Mouse (Mus musculus): ENCODE data around the gene Arhgef3. TPM values are rescaled to one million over a fixed set of nuclear protein-coding genes. Genes with fewer than 3 reads are reported as not detected.
A peak's percentile ranks its signal among the peaks of the same experiment; 100 is the strongest.

Gene Arhgef3
- polyA plus RNA-seq, 1 experiment: 17.3 TPM

DNA sequence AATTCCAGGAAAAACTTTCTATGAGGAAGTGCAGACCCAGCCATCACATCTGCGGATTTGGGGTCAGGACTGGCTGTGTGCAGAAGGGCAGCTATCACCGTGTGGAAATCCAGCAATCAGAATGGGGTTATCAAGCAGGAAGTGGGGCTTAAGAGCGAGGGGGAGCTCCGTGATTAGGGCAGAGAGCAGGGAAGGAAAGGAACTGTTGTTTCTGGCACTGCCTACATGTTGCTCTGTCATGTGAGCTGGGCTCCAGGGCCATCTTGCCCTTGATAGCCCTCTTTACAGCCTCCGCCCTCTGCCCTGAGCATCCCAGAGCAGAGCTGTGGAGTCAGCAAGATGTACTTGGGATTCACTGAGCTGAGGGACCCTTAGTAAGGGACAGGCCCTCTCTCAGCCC lies 71.2 kb downstream of the Arhgef3 start:
- Histone ChIP-seq H3K4me1 (ENCODE audit: control insufficient read depth, insufficient read depth, low read length) (peaks cover 34% of the 10 kb centered on the region), H3K27me3 (replicated peaks; ENCODE audit: control insufficient read depth, insufficient read depth, low read length) (no peaks in the 10 kb centered on the region), H3K36me3 (ENCODE audit: control insufficient read depth, insufficient read depth, low read length) (no peaks in the 10 kb centered on the region), H3K4me3 (ENCODE audit: insufficient read depth, low read depth, low read length) (no peak overlapping the region), H3K27ac (ENCODE audit: insufficient read depth, low read depth, low read length) (no peak overlapping the region)
- WGBS: 60% methylated on average over 5 of the region's 5 CpGs
- TF ChIP-seq CTCF (conservative IDR thresholded peaks at IDR 0.05; ENCODE audit: insufficient read depth, insufficient read length, low read depth, low read length) (no peak), POLR2A (IDR thresholded peaks at IDR 0.05; ENCODE audit: low read depth, low read length) (no peak)
- DNase-seq: peak; percentile 44

DNA sequence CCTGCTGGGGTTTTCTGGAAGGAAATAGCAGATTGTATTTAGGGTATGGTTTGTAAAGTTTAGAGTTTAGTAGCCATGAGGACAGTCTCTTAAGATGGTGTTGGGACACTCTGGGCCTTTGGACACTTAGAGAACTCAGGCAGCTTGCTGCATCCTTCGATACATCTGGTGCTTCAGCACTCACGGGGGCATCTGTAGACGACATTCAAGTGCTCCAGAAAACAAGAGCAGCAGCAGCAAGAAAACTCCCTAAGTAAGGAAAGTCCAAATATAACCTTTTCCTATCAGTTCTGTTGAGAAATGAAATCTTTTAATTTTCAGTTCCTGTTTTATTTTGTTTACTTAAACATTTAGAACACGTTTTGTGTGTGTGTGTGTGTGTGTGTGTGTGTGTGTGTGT lies 71.9 kb downstream of the Arhgef3 start:
- no peak for TF ChIP-seq POLR2A (IDR thresholded peaks at IDR 0.05; ENCODE audit: low read depth, low read length)
- no peak for TF ChIP-seq CTCF (conservative IDR thresholded peaks at IDR 0.05; ENCODE audit: insufficient read depth, insufficient read length, low read depth, low read length)
- 64% methylated on average over 4 of the region's 4 CpGs for WGBS
- Histone ChIP-seq H3K27ac (ENCODE audit: insufficient read depth, low read depth, low read length) (no peak overlapping the region), H3K4me3 (ENCODE audit: insufficient read depth, low read depth, low read length) (no peak overlapping the region), H3K27me3 (replicated peaks; ENCODE audit: control insufficient read depth, insufficient read depth, low read length) (no peaks in the 10 kb centered on the region), H3K36me3 (ENCODE audit: control insufficient read depth, insufficient read depth, low read length) (no peaks in the 10 kb centered on the region), H3K4me1 (ENCODE audit: control insufficient read depth, insufficient read depth, low read length) (peaks cover 29% of the 10 kb centered on the region)
- no peak for DNase-seq

DNA sequence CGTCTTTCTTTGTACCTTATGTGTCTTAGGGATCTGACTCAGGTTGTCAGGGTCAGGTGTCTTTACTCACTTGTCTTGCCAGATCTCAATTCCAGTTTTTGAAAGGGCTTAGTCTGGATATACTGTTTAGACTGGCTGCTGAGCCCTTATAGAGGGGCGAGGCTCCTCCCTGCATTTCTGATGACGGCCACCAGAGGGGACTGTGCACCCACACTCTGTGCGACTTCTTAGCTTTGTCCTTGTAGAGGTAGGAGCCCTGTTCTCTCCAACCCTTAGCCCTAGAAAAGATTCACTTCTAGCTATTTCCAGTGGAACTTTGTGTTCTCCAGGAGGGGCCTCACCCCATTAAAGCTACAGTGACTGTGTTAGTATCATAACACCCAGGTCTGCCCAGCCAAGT lies 72.3 kb downstream of the Arhgef3 start:
- DNase-seq: peak; percentile 85
- Histone ChIP-seq H3K27ac (ENCODE audit: insufficient read depth, low read depth, low read length) (no peak overlapping the region), H3K4me3 (ENCODE audit: insufficient read depth, low read depth, low read length) (no peak overlapping the region), H3K4me1 (ENCODE audit: control insufficient read depth, insufficient read depth, low read length) (peaks cover 25% of the 10 kb centered on the region), H3K36me3 (ENCODE audit: control insufficient read depth, insufficient read depth, low read length) (no peaks in the 10 kb centered on the region), H3K27me3 (replicated peaks; ENCODE audit: control insufficient read depth, insufficient read depth, low read length) (no peaks in the 10 kb centered on the region)
- WGBS: 16% methylated on average over 4 of the region's 4 CpGs
- TF ChIP-seq CTCF (conservative IDR thresholded peaks at IDR 0.05; ENCODE audit: insufficient read depth, insufficient read length, low read depth, low read length): peak; percentile 88
- no peak for TF ChIP-seq POLR2A (IDR thresholded peaks at IDR 0.05; ENCODE audit: low read depth, low read length)

DNA sequence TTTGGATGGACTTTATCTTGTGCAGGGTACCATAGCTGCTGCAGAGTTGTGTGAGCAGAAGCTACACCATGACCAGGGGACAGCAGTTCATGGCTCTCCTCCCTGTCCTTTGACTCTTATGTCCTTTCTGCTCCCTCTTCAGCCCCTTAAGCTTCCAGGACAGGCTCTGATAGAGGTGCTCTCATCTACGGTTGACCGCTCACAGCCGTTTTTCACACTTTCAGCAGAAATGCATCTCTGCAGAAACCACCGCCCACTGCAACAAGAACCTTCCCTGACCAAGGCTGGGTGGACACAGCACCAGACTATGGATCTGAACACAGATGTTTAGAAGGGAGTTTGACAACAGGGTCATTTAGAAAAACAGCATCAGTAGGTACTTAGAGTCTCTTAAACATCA lies 73.2 kb downstream of the Arhgef3 start:
- peak; percentile 62 for DNase-seq
- no peak for TF ChIP-seq POLR2A (IDR thresholded peaks at IDR 0.05; ENCODE audit: low read depth, low read length)
- no peak for TF ChIP-seq CTCF (conservative IDR thresholded peaks at IDR 0.05; ENCODE audit: insufficient read depth, insufficient read length, low read depth, low read length)
- Histone ChIP-seq H3K36me3 (ENCODE audit: control insufficient read depth, insufficient read depth, low read length) (no peaks in the 10 kb centered on the region), H3K27ac (ENCODE audit: insufficient read depth, low read depth, low read length) (no peak overlapping the region), H3K4me1 (ENCODE audit: control insufficient read depth, insufficient read depth, low read length) (peaks cover 17% of the 10 kb centered on the region; the same call in 1 of the 2 replicates), H3K4me3 (ENCODE audit: insufficient read depth, low read depth, low read length) (no peak overlapping the region), H3K27me3 (replicated peaks; ENCODE audit: control insufficient read depth, insufficient read depth, low read length) (no peaks in the 10 kb centered on the region)
- WGBS: 58% methylated on average over 4 of the region's 4 CpGs

DNA sequence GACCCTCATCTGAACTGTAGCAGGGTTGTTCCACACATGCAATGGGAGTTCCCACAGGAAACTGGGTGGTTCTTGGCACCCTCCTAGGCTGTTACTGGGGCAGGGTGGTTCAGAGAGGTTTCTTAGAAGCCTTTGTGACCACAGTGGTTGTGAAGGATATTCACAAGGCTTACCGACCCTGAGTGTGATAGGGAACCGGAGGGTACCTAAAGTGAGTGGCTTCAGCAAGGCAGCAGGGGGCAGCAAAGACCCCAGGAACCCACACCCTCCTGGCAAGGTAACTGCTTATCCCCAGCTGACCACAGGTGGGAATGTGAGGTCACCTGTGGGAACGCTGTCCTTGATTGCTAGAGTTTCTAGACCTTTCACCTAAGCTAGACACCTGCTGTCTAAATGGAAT lies 77.8 kb downstream of the Arhgef3 start:
- DNase-seq: no peak
- H3K4me1 ChIP-seq (ENCODE audit: control insufficient read depth, insufficient read depth, low read length): peaks cover 12% of the 10 kb centered on the region; the same call in 1 of the 2 replicates
- H3K4me3 ChIP-seq (ENCODE audit: insufficient read depth, low read depth, low read length): no peak overlapping the region
- H3K27ac ChIP-seq (ENCODE audit: insufficient read depth, low read depth, low read length): no peak overlapping the region
- H3K27me3 ChIP-seq (replicated peaks; ENCODE audit: control insufficient read depth, insufficient read depth, low read length): no peaks in the 10 kb centered on the region
- whole genome bisulfite sequencing: 32% methylated on average over 3 of the region's 3 CpGs
- TF ChIP-seq POLR2A (IDR thresholded peaks at IDR 0.05; ENCODE audit: low read depth, low read length) (no peak), CTCF (conservative IDR thresholded peaks at IDR 0.05; ENCODE audit: insufficient read depth, insufficient read length, low read depth, low read length) (peak; percentile 77)
- no peaks in the 10 kb centered on the region for H3K36me3 ChIP-seq (ENCODE audit: control insufficient read depth, insufficient read depth, low read length)

DNA sequence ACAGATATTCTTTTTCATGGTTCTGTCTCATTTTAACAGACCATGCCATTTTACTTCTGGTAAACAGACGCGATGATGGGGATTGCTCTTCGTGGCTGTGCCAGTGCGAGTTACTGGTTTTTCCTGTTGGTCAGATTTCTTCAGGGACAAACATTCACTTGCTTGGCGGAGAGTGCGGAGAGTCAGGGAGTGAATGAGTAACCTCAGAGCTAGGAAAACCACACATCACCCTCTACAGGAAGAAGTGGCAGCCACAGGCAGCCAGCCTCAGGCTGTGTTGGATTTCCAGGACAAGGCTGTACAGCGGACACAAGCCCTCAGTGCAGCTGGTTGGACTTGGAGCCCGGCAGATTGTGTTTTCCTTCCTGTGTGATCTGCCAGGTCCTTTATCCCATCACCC lies 82.3 kb downstream of the Arhgef3 start:
- WGBS: 40% methylated on average over 8 of the region's 8 CpGs
- no peak for TF ChIP-seq POLR2A (IDR thresholded peaks at IDR 0.05; ENCODE audit: low read depth, low read length)
- TF ChIP-seq CTCF (conservative IDR thresholded peaks at IDR 0.05; ENCODE audit: insufficient read depth, insufficient read length, low read depth, low read length): no peak; the same call in 1 of the 2 replicates
- H3K4me1 ChIP-seq (ENCODE audit: control insufficient read depth, insufficient read depth, low read length): peaks cover 5% of the 10 kb centered on the region; the same call in 1 of the 2 replicates
- H3K27ac ChIP-seq (ENCODE audit: insufficient read depth, low read depth, low read length): no peak overlapping the region
- no peaks in the 10 kb centered on the region for H3K27me3 ChIP-seq (replicated peaks; ENCODE audit: control insufficient read depth, insufficient read depth, low read length)
- DNase-seq: peak; percentile 72
- H3K36me3 ChIP-seq (ENCODE audit: control insufficient read depth, insufficient read depth, low read length): no peaks in the 10 kb centered on the region
- no peak overlapping the region for H3K4me3 ChIP-seq (ENCODE audit: insufficient read depth, low read depth, low read length)

DNA sequence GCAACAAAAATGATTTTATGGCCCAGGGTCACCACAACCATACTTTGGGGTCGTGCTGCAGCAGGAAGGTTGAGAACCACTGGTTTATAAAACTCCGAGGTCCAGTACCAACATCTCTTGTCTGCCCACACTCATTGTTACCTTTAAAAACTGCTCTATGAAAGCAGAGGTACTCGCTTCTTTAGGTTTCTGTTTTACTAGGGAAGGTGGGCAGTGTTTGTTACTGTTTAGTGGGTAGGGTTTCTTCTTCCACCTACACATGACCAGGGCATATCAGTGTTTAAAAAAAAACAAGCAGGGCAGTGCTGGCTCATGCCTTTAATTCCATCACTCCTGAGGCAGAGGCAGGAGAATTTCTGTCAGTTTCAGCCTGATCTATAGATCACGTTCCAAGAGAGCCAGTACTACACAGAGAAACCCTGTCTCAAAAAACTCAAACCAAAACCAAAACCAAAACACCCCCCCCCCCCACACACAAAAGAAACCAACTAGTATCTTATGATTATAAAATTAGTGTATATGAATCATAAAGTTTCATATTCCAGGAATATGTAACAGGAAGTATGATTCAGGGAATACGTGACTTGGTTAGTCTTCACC lies 83.9 kb downstream of the Arhgef3 start:
- H3K36me3 ChIP-seq (ENCODE audit: control insufficient read depth, insufficient read depth, low read length): no peaks in the 10 kb centered on the region
- no peak for DNase-seq
- no peak overlapping the region for H3K27ac ChIP-seq (ENCODE audit: insufficient read depth, low read depth, low read length)
- H3K4me3 ChIP-seq (ENCODE audit: insufficient read depth, low read depth, low read length): no peak overlapping the region
- TF ChIP-seq CTCF (conservative IDR thresholded peaks at IDR 0.05; ENCODE audit: insufficient read depth, insufficient read length, low read depth, low read length): no peak
- TF ChIP-seq POLR2A (IDR thresholded peaks at IDR 0.05; ENCODE audit: low read depth, low read length): no peak
- H3K4me1 ChIP-seq (ENCODE audit: control insufficient read depth, insufficient read depth, low read length): peaks cover 5% of the 10 kb centered on the region; the same call in 1 of the 2 replicates
- 94% methylated on average over 5 of the region's 5 CpGs for WGBS
- no peaks in the 10 kb centered on the region for H3K27me3 ChIP-seq (replicated peaks; ENCODE audit: control insufficient read depth, insufficient read depth, low read length)
